Mouse (Mus musculus) liver, postnatal 0 days (tissue): ENCODE data around the gene Cmtm2a. TPM values are rescaled to one million over a fixed set of nuclear protein-coding genes. Genes with fewer than 3 reads are reported as not detected.
"Not testable (repeated sequence)": the region's sequence is repeated elsewhere in the genome, so short reads cannot be mapped to it uniquely, and the experiment has no call there.

Experiments used
- ATAC-seq: fragments of 200-750 bp; cut with Nextera tagmentation; 2 replicates; pipeline ENCODE4 v1.8.0; 2017; ENCODE audit warnings: mild to moderate bottlenecking, moderate library complexity
- DNase-seq: peaks from one replicate; pipeline ENCODE4 v3.0.0-alpha.2; 2016
- H3K27ac ChIP-seq: fragments of 300-500 bp; sonication (generic); 2 replicates; pipeline ENCODE4 v1.5.1; 2014; ENCODE audit warnings: antibody characterized with exemption, moderate library complexity, mild to moderate bottlenecking, low read depth
- H3K27me3 ChIP-seq: fragments of 300-500 bp; sonication (generic); 2 replicates; pipeline ENCODE4 v1.6.1; 2014; ENCODE audit warnings: low read length, control low read depth, mixed read lengths; ENCODE audit not compliant: insufficient read depth
- H3K36me3 ChIP-seq: fragments of 300-500 bp; sonication (generic); replicated peaks from 2 replicates; pipeline ENCODE4 v1.6.1; 2014; ENCODE audit warnings: mild to moderate bottlenecking, control low read depth, low read length, moderate library complexity, mixed read lengths; ENCODE audit not compliant: insufficient read depth
- H3K4me1 ChIP-seq: fragments of 300-500 bp; sonication (generic); 2 replicates; pipeline ENCODE4 v1.6.1; 2014; ENCODE audit warnings: antibody characterized with exemption, mild to moderate bottlenecking, control low read depth; ENCODE audit not compliant: insufficient read depth
- H3K4me2 ChIP-seq: fragments of 300-500 bp; sonication (generic); 2 replicates; pipeline ENCODE4 v1.6.1; 2014; ENCODE audit warnings: low read depth, mild to moderate bottlenecking, low read length, moderate library complexity, mixed read lengths
- H3K4me3 ChIP-seq: fragments of 300-500 bp; sonication (generic); 2 replicates; pipeline ENCODE4 v1.5.1; 2014; ENCODE audit warnings: low read depth, low read length
- H3K9ac ChIP-seq: fragments of 300-500 bp; sonication (generic); replicated peaks from 2 replicates; pipeline ENCODE4 v1.6.1; 2014; ENCODE audit warnings: mild to moderate bottlenecking, moderate library complexity
- H3K9me3 ChIP-seq: fragments of 300-500 bp; sonication (generic); 2 replicates; pipeline ENCODE4 v1.6.1; 2016; ENCODE audit warnings: mild to moderate bottlenecking, control low read depth, low read length, mixed read lengths
- CTCF ChIP-seq: sonication (generic); IDR thresholded peaks from 2 replicates; pipeline ENCODE4 v1.5.1; 2016; ENCODE audit warnings: antibody characterized with exemption, low read depth
- EP300 ChIP-seq: IDR thresholded peaks from 2 replicates; pipeline ENCODE4 v1.6.1; 2016; ENCODE audit warnings: antibody characterized with exemption, low read depth, mild to moderate bottlenecking
- WGBS: fragments of 180-500 bp; shearing (Covaris S2); extraction: QIAGEN DNeasy Blood & Tissue Kit; methylation state at CpG from one replicate; pipeline ENCODE4 v1.1.7; 2014; ENCODE audit not compliant: insufficient replicate concordance; 5-methylcytosine and 5-hydroxymethylcytosine counted together
- polyA plus RNA-seq: library from polyadenylated mRNA; unstranded; fragments of >200 nt; fragmentation: Nextera tagmentation; extraction: Ambion mirVana; gene quantifications from 2 replicates; pipeline ENCODE4 v1.2.1, GENCODE M21; 2015

The Cmtm2a gene
- polyA plus RNA-seq, 1 experiment from 2014 or later: not detected

DNA sequence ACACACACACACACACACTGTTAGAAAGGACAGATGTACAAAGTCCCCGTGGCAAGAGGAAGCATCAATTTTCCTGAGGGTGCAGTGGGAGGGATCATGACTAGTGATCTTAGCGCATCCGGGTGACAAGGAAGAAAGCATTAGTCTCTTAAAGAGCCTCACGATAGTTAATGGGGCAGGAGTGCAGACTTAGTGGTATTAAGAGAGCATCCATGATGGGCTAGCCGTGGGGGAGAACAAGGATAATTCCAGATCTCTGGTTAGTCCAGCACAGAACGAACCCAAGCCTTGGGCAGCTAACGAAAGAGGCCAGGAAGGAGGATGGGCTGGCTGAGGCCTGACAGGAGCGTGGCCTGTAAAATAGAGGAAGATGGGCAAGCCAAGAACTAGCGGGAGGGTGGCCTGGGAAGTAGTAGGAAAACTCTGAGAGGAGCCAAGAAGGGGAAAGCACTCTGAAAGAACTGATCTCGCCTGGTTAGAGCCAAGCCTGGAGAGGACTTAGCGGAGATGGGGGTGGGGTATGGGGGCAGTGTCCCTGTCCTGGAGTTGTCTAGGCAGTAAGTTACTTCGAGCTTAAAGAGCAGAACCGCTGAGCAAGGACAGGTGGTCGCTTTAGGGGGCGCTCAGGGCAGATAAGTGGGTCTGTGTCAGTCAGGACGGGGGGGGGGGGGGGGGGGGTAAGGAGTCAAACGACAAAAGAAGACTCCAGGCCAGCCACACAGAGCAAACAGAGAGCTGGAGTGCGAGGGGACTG lies 46.4 kb upstream of the Cmtm2a start, which contains the start of gene Cmtm3:
TSS of gene Cmtm3 (plus strand) at position 182 of the 754 bp plus-strand sequence.
- no peaks in the 10 kb centered on the region for H3K27me3 ChIP-seq
- H3K36me3 ChIP-seq: no peaks in the 10 kb centered on the region
- WGBS: 28% methylated on average over 16 of the region's 18 CpGs
- ATAC-seq (no peak), DNase-seq (peak; percentile 16)
- H3K4me3 ChIP-seq: peak within 1 kb of the TSS; percentile 51
- no peak for TF ChIP-seq CTCF
- no peaks in the 10 kb centered on the region for H3K9me3 ChIP-seq
- peak within 1 kb of the TSS; percentile 78 for H3K4me2 ChIP-seq
- H3K27ac ChIP-seq: peak within 1 kb of the TSS; percentile 85
- peak within 1 kb of the TSS; percentile 69 for H3K9ac ChIP-seq
- H3K4me1 ChIP-seq: peaks cover 5% of the 10 kb centered on the region

DNA sequence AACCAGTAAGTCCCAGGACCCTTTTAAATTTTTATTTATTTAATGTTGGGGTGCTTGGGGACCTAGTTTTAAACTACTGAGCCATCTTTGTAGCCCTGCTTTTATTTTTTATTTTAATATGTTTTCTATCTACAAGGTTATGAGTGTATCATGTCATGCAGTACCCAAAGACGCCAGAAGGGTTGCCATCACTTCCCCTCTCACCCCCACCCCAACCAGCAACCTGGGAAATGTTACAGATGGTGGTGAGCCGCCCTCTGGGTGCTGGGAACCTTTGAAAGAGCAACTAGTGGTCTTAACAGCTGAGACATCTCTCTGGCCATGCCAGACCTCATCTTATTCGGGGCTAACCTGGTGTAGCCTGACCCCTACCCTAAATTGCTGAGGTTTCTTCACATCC lies 44.9 kb upstream of the Cmtm2a start:
- Histone ChIP-seq H3K27ac (no peak overlapping the region), H3K9ac (no peak overlapping the region), H3K36me3 (no peaks in the 10 kb centered on the region), H3K4me1 (peaks cover 5% of the 10 kb centered on the region; the same call in 1 of the 2 replicates), H3K9me3 (no peaks in the 10 kb centered on the region), H3K27me3 (no peaks in the 10 kb centered on the region), H3K4me2 (no peak overlapping the region), H3K4me3 (no peak overlapping the region)
- WGBS: 38% methylated on average over 3 of the region's 3 CpGs
- DNase-seq (no peak), ATAC-seq (no peak)
- TF ChIP-seq EP300: no peak
- peak; percentile 20 for TF ChIP-seq CTCF

DNA sequence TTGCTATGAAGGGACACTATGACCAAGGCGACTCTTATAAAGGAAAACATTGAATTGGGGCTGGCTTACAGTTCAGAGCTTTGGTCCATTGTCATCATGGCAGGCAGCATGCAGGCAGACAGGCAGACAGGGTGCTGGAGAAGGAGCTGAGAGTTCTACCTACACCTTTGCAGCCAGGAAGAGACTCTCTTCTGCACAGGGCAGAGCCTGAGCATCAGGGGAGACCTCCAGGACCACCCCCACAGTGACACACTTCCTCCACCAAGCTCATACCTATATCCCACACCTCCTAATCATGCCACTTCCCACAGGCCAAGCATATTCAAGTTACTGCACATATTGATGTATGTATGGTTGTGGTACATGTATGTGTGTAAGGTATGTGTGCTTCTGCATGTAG lies 43.8 kb upstream of the Cmtm2a start:
- ATAC-seq: no peak
- H3K27me3 ChIP-seq: no peaks in the 10 kb centered on the region
- 88% methylated on average over 1 of the region's 1 CpGs for WGBS
- H3K9me3 ChIP-seq: no peaks in the 10 kb centered on the region
- no peak overlapping the region for H3K27ac ChIP-seq
- DNase-seq: no peak
- TF ChIP-seq CTCF (no peak), EP300 (no peak)
- no peak overlapping the region for H3K4me2 ChIP-seq
- H3K4me1 ChIP-seq: peaks cover 5% of the 10 kb centered on the region; the same call in 1 of the 2 replicates
- H3K4me3 ChIP-seq: no peak overlapping the region
- H3K36me3 ChIP-seq: no peaks in the 10 kb centered on the region
- no peak overlapping the region for H3K9ac ChIP-seq

GRCm38 (mm10) chr8:104334196-104334595 lies 41.2 kb upstream of the Cmtm2a start:
- Histone ChIP-seq H3K27ac (no peak overlapping the region), H3K9me3 (no peaks in the 10 kb centered on the region), H3K4me1 (0 out of 2 replicates have a peak, but pooled peaks cover 2% of the 10 kb centered on the region), H3K4me3 (no peak overlapping the region), H3K9ac (no peak overlapping the region), H3K36me3 (no peaks in the 10 kb centered on the region), H3K4me2 (no peak overlapping the region), H3K27me3 (no peaks in the 10 kb centered on the region)
- no peak for DNase-seq
- whole genome bisulfite sequencing: 87% methylated on average over 1 of the region's 1 CpGs
- ATAC-seq: no peak
- TF ChIP-seq CTCF: no peak
- no peak for TF ChIP-seq EP300

DNA sequence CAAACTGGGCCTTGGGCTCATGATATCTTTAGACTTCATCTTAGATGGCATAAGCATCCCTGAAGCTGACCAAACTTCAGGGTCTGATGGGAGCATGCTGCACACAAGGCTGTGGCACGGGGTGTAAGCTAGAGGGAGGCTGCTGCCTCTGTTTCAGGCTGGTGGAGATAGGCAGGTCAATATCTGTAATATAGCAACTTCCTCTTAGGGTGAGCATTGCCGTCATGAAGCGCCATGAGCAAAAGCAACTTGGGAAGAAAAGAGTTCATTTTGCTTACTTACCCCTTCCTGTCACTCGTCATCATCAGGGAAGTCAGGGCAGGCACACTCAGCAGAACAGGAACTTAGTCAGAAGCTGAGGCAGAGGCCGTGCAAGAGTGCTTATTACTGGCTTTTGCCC lies 40.8 kb upstream of the Cmtm2a start:
- Histone ChIP-seq H3K36me3 (no peaks in the 10 kb centered on the region), H3K27me3 (no peaks in the 10 kb centered on the region), H3K4me3 (no peak overlapping the region), H3K9ac (no peak overlapping the region), H3K4me1 (0 out of 2 replicates have a peak, but pooled peaks cover 2% of the 10 kb centered on the region), H3K9me3 (no peaks in the 10 kb centered on the region), H3K27ac (peak overlapping the region; percentile 24; the same call in 1 of the 2 replicates), H3K4me2 (no peak overlapping the region)
- no peak for DNase-seq
- TF ChIP-seq EP300 (no peak), CTCF (no peak)
- peak; percentile 59 for ATAC-seq
- WGBS: 28% methylated on average over 5 of the region's 5 CpGs

DNA sequence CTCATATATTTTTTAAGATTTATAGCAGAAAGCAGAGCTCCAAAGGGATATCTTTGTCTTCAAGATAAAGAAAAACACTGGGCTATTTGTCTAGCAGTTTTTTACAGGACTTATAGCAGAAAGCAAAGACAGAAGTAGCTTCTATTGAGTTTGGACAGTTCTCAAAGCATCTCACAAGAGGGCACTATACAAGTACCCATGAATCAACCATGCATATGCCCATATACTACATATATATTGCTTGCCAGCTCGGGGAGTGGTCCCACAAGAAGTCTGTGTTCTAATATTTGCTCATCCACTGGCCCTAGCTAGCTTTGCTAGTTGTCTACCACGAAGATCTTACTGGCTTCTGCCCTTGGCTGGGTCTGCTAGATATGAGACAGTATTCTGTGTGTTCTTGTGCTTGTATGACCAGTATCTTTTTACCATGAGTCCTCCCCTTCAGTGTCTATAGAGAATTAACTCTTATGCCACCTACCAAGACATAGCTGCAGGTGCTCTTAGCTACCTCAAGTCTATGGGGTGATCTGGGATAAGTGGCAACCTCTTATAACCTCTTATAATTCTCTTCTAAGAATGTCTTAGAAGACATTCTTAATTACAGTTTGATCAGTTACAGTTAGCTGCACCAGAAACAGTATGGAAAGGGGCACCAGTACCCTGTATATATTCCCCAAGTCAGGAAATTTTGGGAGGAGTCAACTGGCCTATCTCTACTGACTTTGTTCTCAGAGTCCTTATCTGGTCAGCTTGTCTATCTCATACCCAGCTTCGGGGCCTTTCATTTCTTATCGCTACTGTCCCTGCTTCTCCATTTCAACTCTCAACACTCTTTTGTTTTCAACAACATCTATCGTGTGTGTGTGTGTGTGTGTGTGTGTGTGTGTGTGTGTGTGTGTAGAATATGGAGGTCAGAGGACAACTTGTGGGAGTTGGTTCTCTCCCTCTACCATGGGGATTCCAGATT lies 40.0 kb upstream of the Cmtm2a start:
- H3K4me1 ChIP-seq: 0 out of 2 replicates have a peak, but pooled peaks cover 2% of the 10 kb centered on the region
- no peak overlapping the region for H3K4me2 ChIP-seq
- no peak overlapping the region for H3K27ac ChIP-seq
- ATAC-seq (no peak), DNase-seq (no peak)
- H3K27me3 ChIP-seq: no peaks in the 10 kb centered on the region
- no peak overlapping the region for H3K4me3 ChIP-seq
- 45% methylated on average over 5 of the region's 5 CpGs for WGBS
- no peak for TF ChIP-seq EP300
- no peak for TF ChIP-seq CTCF
- no peaks in the 10 kb centered on the region for H3K9me3 ChIP-seq
- H3K36me3 ChIP-seq: no peaks in the 10 kb centered on the region
- no peak overlapping the region for H3K9ac ChIP-seq

DNA sequence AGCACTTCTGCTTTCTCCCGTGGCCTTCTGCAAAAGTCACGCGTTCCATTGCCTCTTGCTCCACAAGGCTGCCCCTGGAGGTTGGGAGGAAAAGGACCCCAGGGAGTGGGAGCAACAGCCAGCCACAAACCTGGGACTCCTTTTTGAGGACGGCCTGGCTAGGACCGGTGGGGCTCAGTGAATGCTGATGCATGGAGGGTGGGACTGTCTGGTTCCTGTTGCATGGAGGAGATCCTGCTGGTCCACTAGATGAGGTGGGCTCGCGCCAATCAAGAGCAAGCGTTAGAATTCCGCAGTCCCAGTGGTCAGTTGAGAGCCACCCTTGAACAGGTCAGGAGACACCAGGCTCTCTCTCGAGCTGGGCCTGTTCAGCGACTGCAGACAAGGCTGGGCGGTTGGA lies 28.9 kb upstream of the Cmtm2a start, which contains the start of gene Cmtm2b:
TSS of gene Cmtm2b (plus strand) at position 301 of the 400 bp plus-strand sequence.
- H3K4me2 ChIP-seq, H3K36me3 ChIP-seq, H3K4me3 ChIP-seq, DNase-seq, H3K4me1 ChIP-seq, H3K27me3 ChIP-seq, H3K27ac ChIP-seq, H3K9me3 ChIP-seq, H3K9ac ChIP-seq, ATAC-seq: not testable (repeated sequence)
- WGBS: 86% methylated on average over 12 of the region's 12 CpGs

- H3K36me3 ChIP-seq, H3K4me1 ChIP-seq, H3K27ac ChIP-seq, H3K9ac ChIP-seq, ATAC-seq, H3K27me3 ChIP-seq, DNase-seq, H3K4me3 ChIP-seq, H3K4me2 ChIP-seq, H3K9me3 ChIP-seq: not testable (repeated sequence)
- 80% methylated on average over 8 of the region's 11 CpGs for whole genome bisulfite sequencing
Measured at GRCm38 (mm10) chr8:104321267-104321666, 28.3 kb upstream of the Cmtm2a start, which contains the start of gene Gm11020. Gene Gm11020 (plus strand): TSS chr8:104321567.
